Mouse (Mus musculus) spleen, adult 2 months (tissue): ENCODE data around the gene Nanos2. TPM values are rescaled to one million over a fixed set of nuclear protein-coding genes. Genes with fewer than 3 reads are reported as not detected.

Source experiments
- DNase-seq, 2 experiments: peaks; one replicate each; pipeline versions ENCODE4 v3.0.0 to v3.0.0-alpha.2; 2012 to 2021; ENCODE audit warnings: low spot score in 2 of 2, low read depth in 1 of 2
- H3K27ac ChIP-seq: fragments of 200-500 bp; 2 replicates; pipeline ENCODE4 v1.5.1; 2012; ENCODE audit warnings: low read length, inconsistent platforms; ENCODE audit not compliant: insufficient read depth
- H3K27me3 ChIP-seq: fragments of 200-500 bp; 2 replicates; pipeline ENCODE4 v1.6.1; 2012; ENCODE audit warnings: mild to moderate bottlenecking, moderate library complexity, low read length, inconsistent platforms; ENCODE audit not compliant: control insufficient read depth, insufficient read depth
- H3K36me3 ChIP-seq: fragments of 200-500 bp; 2 replicates; pipeline ENCODE4 v1.6.1; 2012; ENCODE audit warnings: mild to moderate bottlenecking, low read length, inconsistent platforms; ENCODE audit not compliant: control insufficient read depth, insufficient read depth
- H3K4me1 ChIP-seq: fragments of 200-500 bp; 2 replicates; pipeline ENCODE4 v1.6.1; 2011; ENCODE audit warnings: inconsistent platforms; ENCODE audit not compliant: control insufficient read depth, insufficient read depth, insufficient read length
- H3K4me3 ChIP-seq: fragments of 200-500 bp; 2 replicates; pipeline ENCODE4 v1.5.1; 2011; ENCODE audit warnings: mild to moderate bottlenecking, inconsistent platforms; ENCODE audit not compliant: insufficient read depth, insufficient read length; ENCODE audit errors: extremely low read depth
- CTCF ChIP-seq: fragments of 200-500 bp; IDR thresholded peaks from 2 replicates; pipeline ENCODE4 v1.5.1; 2011; ENCODE audit warnings: mild to moderate bottlenecking, inconsistent platforms; ENCODE audit not compliant: insufficient read depth, insufficient read length, insufficient replicate concordance; ENCODE audit errors: extremely low read depth
- POLR2A ChIP-seq: fragments of 200-500 bp; IDR thresholded peaks from 2 replicates; pipeline ENCODE4 v1.6.1; 2011; ENCODE audit warnings: low read depth, low read length, inconsistent platforms
- WGBS: fragments of 180-500 bp; shearing (Covaris S2); methylation state at CpG from one replicate; pipeline ENCODE4 v1.1.7; 2018; 5-methylcytosine and 5-hydroxymethylcytosine counted together
- polyA plus RNA-seq: library from polyadenylated mRNA; depleted of rRNA; stranded (reverse); fragments of >200 nt; gene quantifications from 2 replicates; pipeline ENCODE4 v1.2.3, GENCODE M21; 2012

Gene Nanos2
- polyA plus RNA-seq, 1 experiment, result not detected

GRCm38 (mm10) chr7:19012882-19013281, 25.7 kb downstream of the Nanos2 start:
- Histone ChIP-seq H3K4me1 (peaks cover 5% of the 10 kb centered on the region; the same call in 1 of the 2 replicates), H3K36me3 (no peaks in the 10 kb centered on the region), H3K27ac (no peak overlapping the region), H3K27me3 (peaks cover 6% of the 10 kb centered on the region), H3K4me3 (no peak overlapping the region)
- TF ChIP-seq POLR2A (no peak), CTCF (no peak)
- DNase-seq, result no peak
- WGBS, result 66% methylated on average over 2 of the region's 2 CpGs

GRCm38 (mm10) chr7:19014452-19014851, 27.3 kb downstream of the Nanos2 start:
- no peak for TF ChIP-seq POLR2A
- 92% methylated on average over 15 of the region's 15 CpGs for WGBS
- Histone ChIP-seq H3K36me3 (no peaks in the 10 kb centered on the region), H3K27me3 (peaks cover 6% of the 10 kb centered on the region), H3K4me1 (peaks cover 5% of the 10 kb centered on the region; the same call in 1 of the 2 replicates), H3K4me3 (no peak overlapping the region), H3K27ac (no peak overlapping the region)
- DNase-seq, result no peak

- WGBS, result 90% methylated on average over 4 of the region's 4 CpGs
- H3K4me1 ChIP-seq, result peaks cover 7% of the 10 kb centered on the region; the same call in 1 of the 2 replicates
- TF ChIP-seq CTCF (no peak), POLR2A (no peak)
- no peak overlapping the region for H3K27ac ChIP-seq
- H3K4me3 ChIP-seq, result no peak overlapping the region
- peaks cover 7% of the 10 kb centered on the region for H3K27me3 ChIP-seq
- DNase-seq, result no peak
- H3K36me3 ChIP-seq, result no peaks in the 10 kb centered on the region
Observed at GRCm38 (mm10) chr7:19016042-19016441, 28.8 kb downstream of the Nanos2 start.

- Histone ChIP-seq H3K36me3 (no peaks in the 10 kb centered on the region), H3K27me3 (peaks cover 4% of the 10 kb centered on the region; the same call in 1 of the 2 replicates), H3K4me3 (no peak overlapping the region), H3K27ac (no peak overlapping the region), H3K4me1 (peaks cover 2% of the 10 kb centered on the region; the same call in 1 of the 2 replicates)
- no peak for DNase-seq
- WGBS, result 92% methylated on average over 7 of the region's 7 CpGs
- TF ChIP-seq POLR2A (no peak), CTCF (no peak)
Observed at GRCm38 (mm10) chr7:19017909-19018308, 30.7 kb downstream of the Nanos2 start.

GRCm38 (mm10) chr7:19021048-19021447, 33.8 kb downstream of the Nanos2 start:
- WGBS, result 36% methylated on average over 8 of the region's 8 CpGs
- no peak overlapping the region for H3K27ac ChIP-seq
- no peak for DNase-seq
- no peak for TF ChIP-seq CTCF
- no peak for TF ChIP-seq POLR2A
- no peaks in the 10 kb centered on the region for H3K36me3 ChIP-seq
- H3K4me1 ChIP-seq, result peaks cover 11% of the 10 kb centered on the region
- H3K27me3 ChIP-seq, result peaks cover 10% of the 10 kb centered on the region
- H3K4me3 ChIP-seq, result no peak overlapping the region

- H3K4me1 ChIP-seq, result peaks cover 11% of the 10 kb centered on the region
- DNase-seq, result no peak
- TF ChIP-seq POLR2A, result no peak
- TF ChIP-seq CTCF, result no peak
- H3K36me3 ChIP-seq, result no peaks in the 10 kb centered on the region
- H3K4me3 ChIP-seq, result no peak overlapping the region
- peaks cover 10% of the 10 kb centered on the region for H3K27me3 ChIP-seq
- no peak overlapping the region for H3K27ac ChIP-seq
- whole genome bisulfite sequencing, result 81% methylated on average over 18 of the region's 18 CpGs
Observed at GRCm38 (mm10) chr7:19022189-19022958, 35.2 kb downstream of the Nanos2 start.

- Histone ChIP-seq H3K36me3 (no peaks in the 10 kb centered on the region), H3K27ac (no peak within 1 kb of the TSS), H3K4me3 (peak within 1 kb of the TSS; percentile 87), H3K27me3 (peaks cover 10% of the 10 kb centered on the region), H3K4me1 (peaks cover 11% of the 10 kb centered on the region)
- peak; percentile 31 to 32 for DNase-seq
- WGBS, result 3% methylated on average over 30 of the region's 30 CpGs
- TF ChIP-seq CTCF (peak; percentile 23; the same call in 1 of the 2 replicates), POLR2A (no peak)
Observed at GRCm38 (mm10) chr7:19023357-19023814, 36.2 kb downstream of the Nanos2 start, which contains the start of gene Foxa3. TSS of gene Foxa3 (minus strand) at chr7:19023538.
